Mouse (Mus musculus) heart, adult 10 weeks (tissue): ENCODE results near the gene Tas2r129. TPM values are rescaled to one million over a fixed set of nuclear protein-coding genes. Genes with fewer than 3 reads are reported as not detected.

ENCODE experiments used
- polyA plus RNA-seq: library from polyadenylated mRNA; stranded (reverse); fragments of 350-450 nt; fragmentation: Illumina TruSeq; extraction: RNeasy Lipid Tissue Mini Kit (QIAGEN cat#74804); gene quantifications from one replicate; pipeline ENCODE4 v1.2.3, GENCODE M21; 2014; ENCODE audit warnings: low read depth, low replicate concordance

Gene Tas2r129
- polyA plus RNA-seq: not detected

DNA sequence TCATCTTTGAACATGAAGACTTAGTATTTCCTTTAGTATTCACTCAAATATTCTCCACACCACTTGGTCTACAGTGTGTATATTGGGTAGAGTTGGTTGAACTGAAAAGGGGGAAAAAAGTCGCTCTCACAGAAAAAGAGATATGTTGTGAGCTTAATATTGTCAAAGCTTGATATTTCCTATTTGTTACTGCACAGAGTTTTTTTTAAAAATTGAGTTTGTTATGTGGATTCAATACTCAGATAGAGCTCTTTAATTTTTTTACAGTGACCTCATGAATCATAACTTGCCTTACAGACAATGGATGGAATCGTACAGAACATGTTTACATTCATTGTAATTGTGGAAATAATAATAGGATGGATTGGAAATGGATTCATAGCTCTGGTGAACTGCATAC is at the start of gene Tas2r129:
Tas2r129 (plus strand) TSS at position 301 of the 400 bp plus-strand sequence.

DNA sequence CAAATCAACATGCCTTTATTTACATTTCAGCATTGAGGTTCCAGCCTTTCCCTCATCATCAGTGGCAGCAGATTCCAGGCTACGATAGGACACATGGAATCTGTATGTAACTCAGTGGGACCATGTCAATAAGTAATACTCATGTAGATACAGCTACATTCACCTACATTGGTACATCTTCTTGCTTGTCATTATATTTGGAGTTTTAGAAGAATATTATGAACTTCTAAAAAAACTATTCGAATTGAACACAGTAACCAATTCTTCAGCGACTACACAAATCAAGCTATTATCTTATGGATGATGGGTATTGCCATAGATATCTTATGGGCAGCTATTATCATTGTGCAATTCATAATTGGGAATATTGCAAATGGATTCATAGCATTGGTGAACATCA is 41.6 kb upstream of the Tas2r129 start, which contains the start of gene Tas2r125:
Tas2r125 (plus strand) TSS at position 301 of the 400 bp plus-strand sequence.

GRCm38 (mm10) chr6:132957819-132958218 is 6.9 kb downstream of the Tas2r129 start, which contains the start of gene Tas2r131:
Gene Tas2r131, minus strand, starts transcription at chr6:132957919.

GRCm38 (mm10) chr6:132980865-132981264 is 30.0 kb downstream of the Tas2r129 start, which contains the start of gene Tas2r109:
Gene Tas2r109, minus strand, starts transcription at chr6:132980965.

Other genes starting within 250 kb of the Tas2r129 start
- gene Tas2r122, start 239.2 kb upstream of the Tas2r129 start, polyA plus RNA-seq: not detected
- not detected for gene Tas2r115, start 213.1 kb upstream of the Tas2r129 start, polyA plus RNA-seq
- gene Tas2r124, start 196.4 kb upstream of the Tas2r129 start, polyA plus RNA-seq: not detected
- not detected for gene Tas2r102, start 189.0 kb upstream of the Tas2r129 start, polyA plus RNA-seq
- not detected for gene Tas2r136, start 172.9 kb upstream of the Tas2r129 start, polyA plus RNA-seq
- gene Tas2r117, start 148.3 kb upstream of the Tas2r129 start, polyA plus RNA-seq: not detected
- gene Tas2r123, start 104.0 kb upstream of the Tas2r129 start, polyA plus RNA-seq: not detected
- not detected for gene Tas2r116, start 95.7 kb upstream of the Tas2r129 start, polyA plus RNA-seq
- gene Tas2r110, start 83.1 kb upstream of the Tas2r129 start, polyA plus RNA-seq: not detected
- not detected for gene Tas2r113, start 58.1 kb upstream of the Tas2r129 start, polyA plus RNA-seq
- gene Tas2r125, start 41.5 kb upstream of the Tas2r129 start, polyA plus RNA-seq: not detected
- gene Tas2r131, start 6.8 kb downstream of the Tas2r129 start, polyA plus RNA-seq: not detected
- gene Tas2r109, start 29.9 kb downstream of the Tas2r129 start, polyA plus RNA-seq: not detected
- gene Tas2r103, start 86.0 kb downstream of the Tas2r129 start, polyA plus RNA-seq: not detected
- gene Tas2r140, start 104.7 kb downstream of the Tas2r129 start, polyA plus RNA-seq: not detected
- 72.1 TPM for gene Smim10l1, start 153.8 kb downstream of the Tas2r129 start, polyA plus RNA-seq